Mouse (Mus musculus): Measurements from ENCODE around the gene Rsu1.

Rsu1 gene

GRCm38 (mm10) chr2:13169158-13169890 is 101.9 kb downstream of the Rsu1 start:
- DNase-seq (ENCODE audit: low spot score in 2 of 2), result no peak

- no peak for DNase-seq (ENCODE audit: low spot score in 2 of 2)
Measured at GRCm38 (mm10) chr2:13168743-13169142, 102.5 kb downstream of the Rsu1 start.

- DNase-seq (ENCODE audit: low spot score in 2 of 2), result no peak
Measured at GRCm38 (mm10) chr2:13161717-13162116, 109.5 kb downstream of the Rsu1 start.

- DNase-seq (ENCODE audit: low spot score in 2 of 2), result no peak
Measured at GRCm38 (mm10) chr2:13145245-13145644, 126.0 kb downstream of the Rsu1 start.

- no peak for DNase-seq (ENCODE audit: low spot score in 2 of 2)
Measured at GRCm38 (mm10) chr2:13134890-13135289, 136.3 kb downstream of the Rsu1 start.

GRCm38 (mm10) chr2:13132841-13133240 is 138.4 kb downstream of the Rsu1 start:
- no peak for DNase-seq (ENCODE audit: low spot score in 2 of 2)

- no peak for DNase-seq (ENCODE audit: low spot score in 2 of 2)
Measured at GRCm38 (mm10) chr2:13132406-13132805, 138.8 kb downstream of the Rsu1 start.

- DNase-seq (ENCODE audit: low spot score in 2 of 2), result no peak
Measured at GRCm38 (mm10) chr2:13129859-13130258, 141.4 kb downstream of the Rsu1 start.

- DNase-seq (ENCODE audit: low spot score in 2 of 2), result no peak
Measured at GRCm38 (mm10) chr2:13129337-13129736, 141.9 kb downstream of the Rsu1 start.

GRCm38 (mm10) chr2:13120461-13120860 is 150.8 kb downstream of the Rsu1 start:
- no peak for DNase-seq (ENCODE audit: low spot score in 2 of 2)

- DNase-seq (ENCODE audit: low spot score in 2 of 2), result no peak
Measured at GRCm38 (mm10) chr2:13117896-13118295, 153.3 kb downstream of the Rsu1 start.

- no peak for DNase-seq (ENCODE audit: low spot score in 2 of 2)
Measured at GRCm38 (mm10) chr2:13106531-13106930, 164.7 kb downstream of the Rsu1 start.

GRCm38 (mm10) chr2:13104388-13104787 is 166.8 kb downstream of the Rsu1 start:
- no peak for DNase-seq (ENCODE audit: low spot score in 2 of 2)

GRCm38 (mm10) chr2:13103797-13104200 is 167.4 kb downstream of the Rsu1 start:
- no peak for DNase-seq (ENCODE audit: low spot score in 2 of 2)

- no peak for DNase-seq (ENCODE audit: low spot score in 2 of 2)
Measured at GRCm38 (mm10) chr2:13094045-13094444, 177.2 kb downstream of the Rsu1 start.

- DNase-seq (ENCODE audit: low spot score in 2 of 2), result no peak
Measured at GRCm38 (mm10) chr2:13093570-13093969, 177.6 kb downstream of the Rsu1 start.

GRCm38 (mm10) chr2:13091399-13092015 is 179.7 kb downstream of the Rsu1 start:
- no peak for DNase-seq (ENCODE audit: low spot score in 2 of 2)

GRCm38 (mm10) chr2:13090841-13091240 is 180.4 kb downstream of the Rsu1 start:
- DNase-seq (ENCODE audit: low spot score in 2 of 2), result no peak

GRCm38 (mm10) chr2:13089861-13090260 is 181.4 kb downstream of the Rsu1 start:
- DNase-seq (ENCODE audit: low spot score in 2 of 2), result no peak

- DNase-seq (ENCODE audit: low spot score in 2 of 2), result no peak
Measured at GRCm38 (mm10) chr2:13088266-13088665, 182.9 kb downstream of the Rsu1 start.

GRCm38 (mm10) chr2:13087811-13088210 is 183.4 kb downstream of the Rsu1 start:
- DNase-seq (ENCODE audit: low spot score in 2 of 2), result no peak

GRCm38 (mm10) chr2:13084223-13084622 is 187.0 kb downstream of the Rsu1 start:
- DNase-seq (ENCODE audit: low spot score in 2 of 2), result no peak

- DNase-seq (ENCODE audit: low spot score in 2 of 2), result no peak
Measured at GRCm38 (mm10) chr2:13080476-13080875, 190.7 kb downstream of the Rsu1 start.
